Mouse (Mus musculus) MEL (cell line): Measurements from ENCODE around the gene AC124502.3. TPM values are rescaled to one million over a fixed set of nuclear protein-coding genes. Genes with fewer than 3 reads are reported as not detected.

ENCODE experiments used
- DNase-seq: peaks from one replicate; pipeline ENCODE4 v3.0.0; 2011; ENCODE audit warnings: low read depth, low spot score
- H3K27ac ChIP-seq: 2 replicates; pipeline ENCODE4 v1.5.1; 2012; ENCODE audit warnings: low read depth, mild to moderate bottlenecking, control low read depth, low read length, moderate library complexity; ENCODE audit not compliant: control insufficient read depth
- H3K27me3 ChIP-seq, 2 experiments: fragments of 150-350 bp in 1 of 2; sonication (generic) in 1 of 2; 2 replicates each; pipeline ENCODE4 v1.6.1; 2012; ENCODE audit warnings: low read length in 2 of 2, mild to moderate bottlenecking in 2 of 2, improper control_type of control experiment in 1 of 2, moderate library complexity in 1 of 2; ENCODE audit not compliant: insufficient read depth in 2 of 2, control insufficient read depth in 1 of 2
- H3K36me3 ChIP-seq, 2 experiments: 2 replicates each; pipeline ENCODE4 v1.6.1; 2012 to 2014; ENCODE audit warnings: low read length in 2 of 2, improper control_type of control experiment in 1 of 2, inconsistent platforms in 1 of 2, mild to moderate bottlenecking in 1 of 2; ENCODE audit not compliant: insufficient read depth in 2 of 2, control insufficient read depth in 1 of 2
- H3K4me1 ChIP-seq, 2 experiments: fragments of 150-350 bp in 1 of 2; sonication (generic) in 1 of 2; 2 replicates each; pipeline ENCODE4 v1.6.1; 2012; ENCODE audit warnings: low read length in 2 of 2, improper control_type of control experiment in 1 of 2, mild to moderate bottlenecking in 1 of 2; ENCODE audit not compliant: insufficient read depth in 2 of 2, control insufficient read depth in 1 of 2
- H3K4me3 ChIP-seq, 2 experiments: fragments of 150-350 bp in 1 of 2; sonication (generic) in 1 of 2; 2 replicates each; pipeline ENCODE4 v1.5.1; 2012; ENCODE audit warnings: low read depth in 2 of 2, low read length in 2 of 2, mild to moderate bottlenecking in 2 of 2, moderate library complexity in 2 of 2, control low read depth in 1 of 2, improper control_type of control experiment in 1 of 2; ENCODE audit not compliant: control insufficient read depth in 1 of 2, insufficient read depth in 1 of 2
- H3K79me2 ChIP-seq: 2 replicates; pipeline ENCODE4 v1.6.1; 2012; ENCODE audit warnings: mild to moderate bottlenecking, low read length, moderate library complexity; ENCODE audit not compliant: control insufficient read depth, poor library complexity, insufficient read depth
- H3K9ac ChIP-seq: 2 replicates; pipeline ENCODE4 v1.6.1; 2012; ENCODE audit warnings: low read depth, mild to moderate bottlenecking, control low read depth, low read length, moderate library complexity; ENCODE audit not compliant: control insufficient read depth, poor library complexity, severe bottlenecking
- H3K9me3 ChIP-seq: fragments of 150-350 bp; sonication (generic); replicated peaks from 2 replicates; pipeline ENCODE4 v1.6.1; 2012; ENCODE audit warnings: mild to moderate bottlenecking, low read length, improper control_type of control experiment, moderate library complexity; ENCODE audit not compliant: insufficient read depth
- BHLHE40 ChIP-seq: IDR thresholded peaks from 2 replicates; pipeline ENCODE4 v1.6.1; 2012; ENCODE audit warnings: low read depth, mild to moderate bottlenecking, inconsistent platforms, low read length, improper control_type of control experiment, borderline replicate concordance
- CHD1 ChIP-seq: IDR thresholded peaks from 2 replicates; pipeline ENCODE4 v1.6.1; 2012; ENCODE audit warnings: low read depth, mild to moderate bottlenecking, inconsistent platforms, low read length, improper control_type of control experiment
- CHD2 ChIP-seq: IDR thresholded peaks from 2 replicates; pipeline ENCODE4 v1.6.1; 2011; ENCODE audit warnings: low read length, improper control_type of control experiment
- CTCF ChIP-seq, 3 experiments: IDR thresholded peaks in 2 of 3; conservative IDR thresholded peaks in 1 of 3; 2 replicates each; pipeline ENCODE4 v1.5.1; 2011 to 2012; ENCODE audit warnings: low read length in 3 of 3, low read depth in 2 of 3, mild to moderate bottlenecking in 2 of 3, improper control_type of control experiment in 1 of 3, inconsistent platforms in 1 of 3, mixed read lengths in 1 of 3, moderate library complexity in 1 of 3; ENCODE audit not compliant: control insufficient read depth in 1 of 3, insufficient read depth in 1 of 3, poor library complexity in 1 of 3, severe bottlenecking in 1 of 3
- E2F4 ChIP-seq: IDR thresholded peaks from 2 replicates; pipeline ENCODE4 v1.6.1; 2011; ENCODE audit warnings: low read depth, low read length, improper control_type of control experiment, borderline replicate concordance
- ELF1 ChIP-seq: IDR thresholded peaks from 2 replicates; pipeline ENCODE4 v1.6.1; 2014; ENCODE audit warnings: low read depth, mild to moderate bottlenecking, inconsistent platforms, low read length, improper control_type of control experiment, moderate library complexity
- GABPA ChIP-seq: IDR thresholded peaks from 2 replicates; pipeline ENCODE4 v1.6.1; 2012; ENCODE audit warnings: low read depth, mild to moderate bottlenecking, inconsistent platforms, low read length, improper control_type of control experiment, moderate library complexity
- JUND ChIP-seq: IDR thresholded peaks from 2 replicates; pipeline ENCODE4 v1.6.1; 2011; ENCODE audit warnings: low read depth, mild to moderate bottlenecking, improper control_type of control experiment, low read length
- MAFK ChIP-seq: IDR thresholded peaks from 2 replicates; pipeline ENCODE4 v1.6.1; 2011; ENCODE audit warnings: low read depth, mild to moderate bottlenecking, low read length, improper control_type of control experiment, borderline replicate concordance
- MAX ChIP-seq: IDR thresholded peaks from 2 replicates; pipeline ENCODE4 v1.6.1; 2011; ENCODE audit warnings: low read length, improper control_type of control experiment
- MAZ ChIP-seq: IDR thresholded peaks from 2 replicates; pipeline ENCODE4 v1.6.1; 2012; ENCODE audit warnings: low read depth, mild to moderate bottlenecking, inconsistent platforms, low read length, improper control_type of control experiment
- MEF2A ChIP-seq: IDR thresholded peaks from 2 replicates; pipeline ENCODE4 v1.6.1; 2014; ENCODE audit warnings: low read depth, mild to moderate bottlenecking, inconsistent platforms, low read length, improper control_type of control experiment; ENCODE audit not compliant: poor library complexity, insufficient replicate concordance, severe bottlenecking; ENCODE audit errors: extremely low read depth
- MXI1 ChIP-seq: IDR thresholded peaks from 2 replicates; pipeline ENCODE4 v1.6.1; 2011; ENCODE audit warnings: mild to moderate bottlenecking, low read depth, low read length, improper control_type of control experiment
- MYC ChIP-seq: IDR thresholded peaks from 2 replicates; pipeline ENCODE4 v1.6.1; 2011; ENCODE audit warnings: low read depth, mild to moderate bottlenecking, low read length, improper control_type of control experiment, moderate library complexity
- NELFE ChIP-seq: IDR thresholded peaks from 2 replicates; pipeline ENCODE4 v1.6.1; 2011; ENCODE audit warnings: low read depth, low read length, improper control_type of control experiment
- NRF1 ChIP-seq: IDR thresholded peaks from 2 replicates; pipeline ENCODE4 v1.6.1; 2014; ENCODE audit warnings: low read depth, mild to moderate bottlenecking, inconsistent platforms, low read length, improper control_type of control experiment, moderate library complexity; ENCODE audit not compliant: poor library complexity, insufficient read depth, severe bottlenecking
- POLR2A ChIP-seq, 2 experiments: IDR thresholded peaks; 2 replicates each; pipeline ENCODE4 v1.6.1; 2011 to 2012; ENCODE audit warnings: low read length in 2 of 2, mild to moderate bottlenecking in 2 of 2, control low read depth in 1 of 2, improper control_type of control experiment in 1 of 2, low read depth in 1 of 2, moderate library complexity in 1 of 2; ENCODE audit not compliant: control insufficient read depth in 1 of 2, insufficient read depth in 1 of 2, poor library complexity in 1 of 2
- POLR2AphosphoS5 ChIP-seq: IDR thresholded peaks from 2 replicates; pipeline ENCODE4 v1.6.1; 2012; ENCODE audit warnings: low read depth, borderline replicate concordance, mild to moderate bottlenecking, inconsistent platforms, low read length, moderate library complexity, mixed read lengths
- RAD21 ChIP-seq: IDR thresholded peaks from 2 replicates; pipeline ENCODE4 v1.6.1; 2011; ENCODE audit warnings: mild to moderate bottlenecking, low read depth, low read length, improper control_type of control experiment
- RCOR1 ChIP-seq: IDR thresholded peaks from 2 replicates; pipeline ENCODE4 v1.6.1; 2012; ENCODE audit warnings: low read depth, mild to moderate bottlenecking, inconsistent platforms, low read length, improper control_type of control experiment
- SIN3A ChIP-seq: IDR thresholded peaks from 2 replicates; pipeline ENCODE4 v1.6.1; 2012; ENCODE audit warnings: low read length, improper control_type of control experiment, inconsistent platforms
- SMC3 ChIP-seq: IDR thresholded peaks from 2 replicates; pipeline ENCODE4 v1.6.1; 2011; ENCODE audit warnings: low read depth, low read length, improper control_type of control experiment
- TBP ChIP-seq: IDR thresholded peaks from 2 replicates; pipeline ENCODE4 v1.8.0; 2011; ENCODE audit warnings: low read depth, low read length, improper control_type of control experiment
- UBTF ChIP-seq: IDR thresholded peaks from 2 replicates; pipeline ENCODE4 v1.6.1; 2012; ENCODE audit warnings: low read depth, mild to moderate bottlenecking, inconsistent platforms, low read length, improper control_type of control experiment, moderate library complexity, borderline replicate concordance; ENCODE audit not compliant: insufficient read depth
- USF1 ChIP-seq: IDR thresholded peaks from 2 replicates; pipeline ENCODE4 v1.6.1; 2014; ENCODE audit warnings: low read depth, mild to moderate bottlenecking, inconsistent platforms, low read length, improper control_type of control experiment, moderate library complexity
- ZC3H11A ChIP-seq: IDR thresholded peaks from 2 replicates; pipeline ENCODE4 v1.6.1; 2012; ENCODE audit warnings: low read depth, mild to moderate bottlenecking, inconsistent platforms, low read length, improper control_type of control experiment
- ZMIZ1 ChIP-seq: IDR thresholded peaks from 2 replicates; pipeline ENCODE4 v1.6.1; 2012; ENCODE audit warnings: low read depth, mild to moderate bottlenecking, inconsistent platforms, low read length, improper control_type of control experiment, moderate library complexity
- polyA plus RNA-seq, 2 experiments: library from polyadenylated mRNA; stranded (reverse) in 1 of 2; unstranded in 1 of 2; fragments of >175 nt in 1 of 2; fragments of >200 nt in 1 of 2; gene quantifications; 2 replicates each; pipeline versions ENCODE4 v1.2.1 to v1.2.4; 2012; ENCODE audit warnings: low replicate concordance in 2 of 2, low read depth in 1 of 2; ENCODE audit not compliant: insufficient read length in 2 of 2, insufficient read depth in 1 of 2, missing spikeins in 1 of 2
- total RNA-seq: library from RNA; depleted of rRNA; stranded (reverse); fragments of 300-350 nt; gene quantifications from 2 replicates; pipeline ENCODE4 v1.2.3, GENCODE M21; 2012

The AC124502.3 gene
- total and polyA plus RNA-seq, 3 experiments = 0.75 to 2.1 TPM; not detected in 1

- no peaks in the 10 kb centered on the region for H3K27me3 ChIP-seq
- H3K36me3 ChIP-seq = peaks cover 0 to 4% of the 10 kb centered on the region in 2 experiments; a peak in 1 of 4 replicates
- H3K27ac ChIP-seq = no peak overlapping the region
These were observed 30.0 kb downstream of the AC124502.3 start for GRCm38 (mm10) chr19:5068570-5069234.

GRCm38 (mm10) chr19:5069486-5069885, 30.8 kb downstream of the AC124502.3 start:
- peaks cover 0 to 4% of the 10 kb centered on the region in 2 experiments; a peak in 1 of 4 replicates for H3K36me3 ChIP-seq
- DNase-seq = no peak
- no peak for TF ChIP-seq MAFK
- TF ChIP-seq NELFE = no peak
- TF ChIP-seq E2F4 = no peak
- no peak for TF ChIP-seq MYC
- TF ChIP-seq MAZ = no peak
- TF ChIP-seq NRF1 = no peak
- no peak for TF ChIP-seq ZMIZ1
- TF ChIP-seq ELF1 = no peak
- no peak for TF ChIP-seq CHD1
- TF ChIP-seq CHD2 = no peak
- TF ChIP-seq SMC3 = no peak
- TF ChIP-seq RAD21 = no peak
- no peak for TF ChIP-seq MXI1
- TF ChIP-seq JUND = no peak
- TF ChIP-seq USF1 = no peak
- no peak for TF ChIP-seq SIN3A
- TF ChIP-seq MEF2A = no peak
- no peak for TF ChIP-seq ZC3H11A
- TF ChIP-seq, all 39 proteins: peak for 0
- H3K9me3 ChIP-seq = no peaks in the 10 kb centered on the region
- H3K9ac ChIP-seq = no peak overlapping the region
- no peaks in the 10 kb centered on the region for H3K27me3 ChIP-seq
- H3K4me3 ChIP-seq = no peak overlapping the region
- H3K4me1 ChIP-seq = peaks cover 5 to 34% of the 10 kb centered on the region in 2 experiments
- no peak overlapping the region for H3K27ac ChIP-seq
- H3K79me2 ChIP-seq = peaks cover 2% of the 10 kb centered on the region; the same call in 1 of the 2 replicates

More at GRCm38 (mm10) chr19:5068570-5069234, 30.0 kb downstream of the AC124502.3 start:
- peaks cover 2% of the 10 kb centered on the region; the same call in 1 of the 2 replicates for H3K79me2 ChIP-seq
- TF ChIP-seq CHD2 (no peak), POLR2A (IDR thresholded peaks at IDR 0.05; ENCODE audit: control insufficient read depth in 1 of 2, insufficient read depth in 1 of 2, low read depth in 1 of 2, low read length in 2 of 2, poor library complexity in 1 of 2) (no peak), ZC3H11A (no peak), SMC3 (no peak), SIN3A (no peak), USF1 (no peak), CHD1 (no peak), RCOR1 (no peak), GABPA (no peak), BHLHE40 (no peak), UBTF (no peak), TBP (no peak), E2F4 (no peak), MAFK (no peak), NELFE (no peak), CTCF (IDR thresholded peaks at IDR 0.05 in 2 of 3, conservative IDR thresholded peaks at IDR 0.05 in 1 of 3; ENCODE audit: control insufficient read depth in 1 of 3, insufficient read depth in 1 of 3, low read depth in 2 of 3, low read length in 3 of 3, poor library complexity in 1 of 3, severe bottlenecking in 1 of 3) (no peak), MAX (no peak), POLR2AphosphoS5 (no peak)
- TF ChIP-seq, all 39 proteins: peak for 0
- Histone ChIP-seq H3K4me3 (peak overlapping the region; percentile 49 to 62; a peak in 2 of 4 replicates), H3K9me3 (no peaks in the 10 kb centered on the region), H3K9ac (peak overlapping the region; percentile 70; the same call in 1 of the 2 replicates), H3K4me1 (peaks cover 5 to 34% of the 10 kb centered on the region in 2 experiments)
- no peak for DNase-seq
